Mouse (Mus musculus): ENCODE data around the gene Mvk. TPM values are rescaled to one million over a fixed set of nuclear protein-coding genes. Genes with fewer than 3 reads are reported as not detected.

Gene Mvk
- polyA plus RNA-seq, 1 experiment from 2014 or later: 54.0 TPM

- no peak overlapping the region for H3K4me3 ChIP-seq
- 88% methylated on average over 14 of the region's 14 CpGs for WGBS
- no peak overlapping the region for H3K9ac ChIP-seq
- H3K9me3 ChIP-seq: no peaks in the 10 kb centered on the region
- no peak overlapping the region for H3K4me2 ChIP-seq (replicated peaks)
- H3K27ac ChIP-seq: no peak overlapping the region
- H3K4me1 ChIP-seq: peaks cover 6% of the 10 kb centered on the region; the same call in 1 of the 2 replicates
- ATAC-seq (ENCODE audit: insufficient number of reproducible peaks, insufficient read depth, low FRiP score, low TSS enrichment): no peak
- H3K27me3 ChIP-seq: no peaks in the 10 kb centered on the region
- H3K36me3 ChIP-seq: no peaks in the 10 kb centered on the region
These were observed 41.6 kb downstream of the Mvk start for GRCm38 (mm10) chr5:114485685-114486084.

- Histone ChIP-seq H3K36me3 (no peaks in the 10 kb centered on the region), H3K4me1 (no peaks in the 10 kb centered on the region), H3K27ac (no peak overlapping the region), H3K9me3 (no peaks in the 10 kb centered on the region), H3K9ac (no peak overlapping the region), H3K4me3 (no peak overlapping the region), H3K27me3 (no peaks in the 10 kb centered on the region), H3K4me2 (replicated peaks) (no peak overlapping the region)
- WGBS: 79% methylated on average over 6 of the region's 6 CpGs
- no peak for ATAC-seq (ENCODE audit: insufficient number of reproducible peaks, insufficient read depth, low FRiP score, low TSS enrichment)
These were observed 45.5 kb downstream of the Mvk start for GRCm38 (mm10) chr5:114489570-114489969.

GRCm38 (mm10) chr5:114490241-114490640, 46.2 kb downstream of the Mvk start:
- Histone ChIP-seq H3K9ac (no peak overlapping the region), H3K4me1 (no peaks in the 10 kb centered on the region), H3K27me3 (no peaks in the 10 kb centered on the region), H3K36me3 (no peaks in the 10 kb centered on the region), H3K27ac (no peak overlapping the region), H3K4me2 (replicated peaks) (no peak overlapping the region), H3K9me3 (no peaks in the 10 kb centered on the region), H3K4me3 (no peak overlapping the region)
- WGBS: 95% methylated on average over 8 of the region's 8 CpGs
- no peak for ATAC-seq (ENCODE audit: insufficient number of reproducible peaks, insufficient read depth, low FRiP score, low TSS enrichment)

GRCm38 (mm10) chr5:114494761-114495160, 50.7 kb downstream of the Mvk start:
- H3K9ac ChIP-seq: no peak overlapping the region
- no peak for ATAC-seq (ENCODE audit: insufficient number of reproducible peaks, insufficient read depth, low FRiP score, low TSS enrichment)
- H3K4me1 ChIP-seq: no peaks in the 10 kb centered on the region
- 23% methylated on average over 1 of the region's 1 CpGs for WGBS
- H3K9me3 ChIP-seq: no peaks in the 10 kb centered on the region
- H3K36me3 ChIP-seq: no peaks in the 10 kb centered on the region
- no peak overlapping the region for H3K4me3 ChIP-seq
- no peaks in the 10 kb centered on the region for H3K27me3 ChIP-seq
- no peak overlapping the region for H3K4me2 ChIP-seq (replicated peaks)
- no peak overlapping the region for H3K27ac ChIP-seq

- H3K36me3 ChIP-seq: no peaks in the 10 kb centered on the region
- WGBS: 49% methylated on average over 9 of the region's 9 CpGs
- 0 out of 2 replicates have a peak, but pooled peaks have one; percentile 47 for ATAC-seq (ENCODE audit: insufficient number of reproducible peaks, insufficient read depth, low FRiP score, low TSS enrichment)
- no peaks in the 10 kb centered on the region for H3K4me1 ChIP-seq
- H3K9me3 ChIP-seq: no peaks in the 10 kb centered on the region
- no peak overlapping the region for H3K27ac ChIP-seq
- H3K4me3 ChIP-seq: no peak overlapping the region
- no peak overlapping the region for H3K9ac ChIP-seq
- no peaks in the 10 kb centered on the region for H3K27me3 ChIP-seq
- H3K4me2 ChIP-seq (replicated peaks): no peak overlapping the region
These were observed 57.2 kb downstream of the Mvk start for GRCm38 (mm10) chr5:114501252-114501651.

GRCm38 (mm10) chr5:114504826-114505225, 60.8 kb downstream of the Mvk start:
- Histone ChIP-seq H3K9me3 (no peaks in the 10 kb centered on the region), H3K27ac (no peak overlapping the region), H3K27me3 (no peaks in the 10 kb centered on the region), H3K36me3 (no peaks in the 10 kb centered on the region), H3K9ac (no peak overlapping the region), H3K4me1 (no peaks in the 10 kb centered on the region), H3K4me2 (replicated peaks) (no peak overlapping the region), H3K4me3 (no peak overlapping the region)
- no peak for ATAC-seq (ENCODE audit: insufficient number of reproducible peaks, insufficient read depth, low FRiP score, low TSS enrichment)
- WGBS: 69% methylated on average over 6 of the region's 6 CpGs

GRCm38 (mm10) chr5:114505260-114506085, 61.4 kb downstream of the Mvk start:
- WGBS: 78% methylated on average over 14 of the region's 14 CpGs

GRCm38 (mm10) chr5:114507394-114507793, 63.3 kb downstream of the Mvk start:
- no peaks in the 10 kb centered on the region for H3K9me3 ChIP-seq
- no peak overlapping the region for H3K4me2 ChIP-seq (replicated peaks)
- no peak for ATAC-seq (ENCODE audit: insufficient number of reproducible peaks, insufficient read depth, low FRiP score, low TSS enrichment)

More at GRCm38 (mm10) chr5:114505260-114506085, 61.4 kb downstream of the Mvk start:
- no peak overlapping the region for H3K4me3 ChIP-seq
- no peaks in the 10 kb centered on the region for H3K9me3 ChIP-seq
- no peaks in the 10 kb centered on the region for H3K27me3 ChIP-seq
- H3K27ac ChIP-seq: no peak overlapping the region
- no peak overlapping the region for H3K4me2 ChIP-seq (replicated peaks)
- no peaks in the 10 kb centered on the region for H3K36me3 ChIP-seq
- H3K9ac ChIP-seq: no peak overlapping the region
- no peaks in the 10 kb centered on the region for H3K4me1 ChIP-seq
- ATAC-seq (ENCODE audit: insufficient number of reproducible peaks, insufficient read depth, low FRiP score, low TSS enrichment): no peak

GRCm38 (mm10) chr5:114507964-114508363, 63.9 kb downstream of the Mvk start:
- WGBS: 58% methylated on average over 4 of the region's 4 CpGs

More at GRCm38 (mm10) chr5:114507394-114507793, 63.3 kb downstream of the Mvk start:
- no peak overlapping the region for H3K9ac ChIP-seq
- H3K36me3 ChIP-seq: no peaks in the 10 kb centered on the region
- no peaks in the 10 kb centered on the region for H3K4me1 ChIP-seq
- H3K4me3 ChIP-seq: no peak overlapping the region
- H3K27ac ChIP-seq: no peak overlapping the region
- 0 out of 2 replicates have a peak, but pooled peaks cover 10% of the 10 kb centered on the region for H3K27me3 ChIP-seq
- WGBS: 85% methylated on average over 12 of the region's 12 CpGs

GRCm38 (mm10) chr5:114509461-114509860, 65.4 kb downstream of the Mvk start:
- peaks cover 29% of the 10 kb centered on the region for H3K27me3 ChIP-seq
- WGBS: 74% methylated on average over 7 of the region's 7 CpGs
- H3K27ac ChIP-seq: no peak overlapping the region
- no peak overlapping the region for H3K4me3 ChIP-seq
- H3K9me3 ChIP-seq: no peaks in the 10 kb centered on the region
- no peak for ATAC-seq (ENCODE audit: insufficient number of reproducible peaks, insufficient read depth, low FRiP score, low TSS enrichment)
- no peak overlapping the region for H3K9ac ChIP-seq
- H3K4me2 ChIP-seq (replicated peaks): no peak overlapping the region
- peaks cover 12% of the 10 kb centered on the region; the same call in 1 of the 2 replicates for H3K4me1 ChIP-seq
- no peaks in the 10 kb centered on the region for H3K36me3 ChIP-seq

More at GRCm38 (mm10) chr5:114507964-114508363, 63.9 kb downstream of the Mvk start:
- no peaks in the 10 kb centered on the region for H3K9me3 ChIP-seq
- H3K4me1 ChIP-seq: 0 out of 2 replicates have a peak, but pooled peaks cover 2% of the 10 kb centered on the region
- H3K9ac ChIP-seq: no peak overlapping the region
- peaks cover 14% of the 10 kb centered on the region for H3K27me3 ChIP-seq
- no peaks in the 10 kb centered on the region for H3K36me3 ChIP-seq
- no peak overlapping the region for H3K27ac ChIP-seq
- H3K4me3 ChIP-seq: no peak overlapping the region
- no peak for ATAC-seq (ENCODE audit: insufficient number of reproducible peaks, insufficient read depth, low FRiP score, low TSS enrichment)
- H3K4me2 ChIP-seq (replicated peaks): no peak overlapping the region
